Mouse (Mus musculus): Measurements from ENCODE around the gene Pank3.

DNA sequence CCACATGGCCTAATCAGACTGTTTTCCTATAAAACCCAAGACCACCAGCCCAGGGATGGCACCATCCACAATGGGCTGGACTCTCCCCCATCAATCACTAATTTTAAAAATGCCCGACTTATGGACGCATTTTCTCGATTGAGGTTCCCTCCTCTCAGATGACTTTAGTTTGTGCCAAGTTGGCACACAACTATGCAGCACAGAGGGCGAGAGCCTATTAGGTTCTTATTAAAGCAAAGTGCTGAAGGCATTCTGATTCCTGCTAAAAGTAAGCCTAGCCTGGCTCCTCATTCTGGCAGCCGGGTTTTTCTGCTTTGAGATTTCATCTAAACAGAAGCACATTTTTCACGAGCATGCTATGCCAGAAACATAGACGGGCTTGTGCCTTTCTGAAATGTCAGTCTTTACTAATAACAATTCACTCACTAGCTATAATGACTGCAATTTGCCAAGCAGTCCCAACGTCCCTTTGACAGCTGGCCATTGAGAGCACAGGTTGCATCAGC lies 42.9 kb upstream of the Pank3 start:
- TF ChIP-seq CTCF (IDR thresholded peaks at IDR 0.05; ENCODE audit: extremely low read depth, insufficient read depth, low read length) (no peak), POLR2A (IDR thresholded peaks at IDR 0.05; ENCODE audit: extremely low read depth, insufficient read depth, low read length) (no peak)
